Mouse (Mus musculus) hindlimb bud, embryonic 11.5 days (tissue): Measurements from ENCODE around the gene Fam98c.
"Not testable (repeated sequence)": the region's sequence is repeated elsewhere in the genome, so short reads cannot be mapped to it uniquely, and the experiment has no call there.

ENCODE experiments used
- DNase-seq: peaks from one replicate; pipeline ENCODE4 v3.0.0-alpha.2; 2012; ENCODE audit warnings: low read depth, low spot score; ENCODE audit errors: extremely low spot score

The Fam98c gene

DNA sequence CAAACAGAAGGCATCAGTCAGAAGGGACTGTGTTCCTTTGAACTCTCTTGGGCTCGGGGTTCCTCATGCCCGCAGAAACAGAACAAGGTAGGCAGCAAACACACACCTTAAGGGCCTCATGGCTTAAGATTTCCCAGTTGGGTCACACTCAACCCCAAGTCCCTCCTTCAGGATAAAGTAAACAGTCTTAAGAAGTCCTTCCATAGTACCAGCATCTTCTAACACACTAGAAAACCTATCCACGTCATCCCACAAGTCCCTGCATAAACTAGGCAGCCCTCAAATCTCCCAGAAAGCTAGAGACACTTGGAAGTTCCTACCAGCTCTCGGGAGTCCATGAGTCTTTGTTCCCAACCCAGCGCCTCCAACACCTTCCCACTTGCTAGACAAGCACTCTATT is 6.3 kb upstream of the Fam98c start:
- DNase-seq = no peak

DNA sequence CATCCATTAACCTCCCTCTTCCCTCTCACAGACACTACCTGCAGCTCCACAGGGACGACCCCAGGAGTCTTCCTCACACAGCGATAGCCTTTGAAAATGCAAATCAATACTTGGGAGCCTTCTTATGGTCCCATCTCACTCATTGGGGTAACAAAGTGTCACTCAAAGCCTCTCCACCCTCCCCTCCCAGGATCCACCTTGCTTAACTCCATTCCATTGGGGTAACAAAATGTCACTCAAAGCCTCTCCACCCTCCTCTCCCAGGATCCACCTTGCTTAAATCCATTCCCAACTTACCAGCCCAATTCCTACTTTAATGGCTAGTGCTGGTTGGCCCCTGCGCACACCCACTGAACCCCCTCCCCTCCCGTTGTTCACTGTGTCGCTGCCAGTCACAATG is 2.2 kb upstream of the Fam98c start:
- DNase-seq = no peak

DNA sequence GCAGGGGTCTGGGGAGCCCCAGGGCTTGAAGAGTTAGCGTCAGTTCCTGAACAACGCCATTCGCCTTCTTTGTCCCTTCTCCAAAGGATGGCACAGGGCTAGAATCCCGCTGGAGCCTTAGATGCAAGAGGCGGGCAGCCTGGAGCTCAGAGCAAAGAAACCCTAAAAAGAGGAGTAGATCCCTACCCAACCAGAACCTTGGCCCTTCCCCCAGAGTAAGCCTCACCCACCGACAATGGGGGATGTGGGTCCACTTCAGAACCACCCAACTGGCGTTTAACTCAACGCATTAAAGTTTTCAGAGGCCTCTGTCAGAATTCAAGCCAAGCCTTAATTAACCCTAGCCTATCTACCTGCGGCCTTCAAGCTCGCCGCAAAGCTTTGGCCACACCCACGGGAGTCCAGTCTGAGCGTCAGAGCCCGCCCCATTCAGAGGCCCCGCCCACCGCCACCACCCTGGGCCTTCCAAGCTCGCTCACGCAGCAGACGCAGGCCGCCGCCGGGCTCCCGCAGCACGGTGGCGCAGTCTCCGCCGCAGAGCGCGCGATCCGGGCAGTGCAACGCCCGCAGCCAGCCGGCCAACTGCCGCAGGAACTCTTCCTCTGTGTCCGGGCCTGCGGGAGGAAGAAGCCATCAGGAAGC is 717 bp downstream of the Fam98c start:
- DNase-seq = no peak

DNA sequence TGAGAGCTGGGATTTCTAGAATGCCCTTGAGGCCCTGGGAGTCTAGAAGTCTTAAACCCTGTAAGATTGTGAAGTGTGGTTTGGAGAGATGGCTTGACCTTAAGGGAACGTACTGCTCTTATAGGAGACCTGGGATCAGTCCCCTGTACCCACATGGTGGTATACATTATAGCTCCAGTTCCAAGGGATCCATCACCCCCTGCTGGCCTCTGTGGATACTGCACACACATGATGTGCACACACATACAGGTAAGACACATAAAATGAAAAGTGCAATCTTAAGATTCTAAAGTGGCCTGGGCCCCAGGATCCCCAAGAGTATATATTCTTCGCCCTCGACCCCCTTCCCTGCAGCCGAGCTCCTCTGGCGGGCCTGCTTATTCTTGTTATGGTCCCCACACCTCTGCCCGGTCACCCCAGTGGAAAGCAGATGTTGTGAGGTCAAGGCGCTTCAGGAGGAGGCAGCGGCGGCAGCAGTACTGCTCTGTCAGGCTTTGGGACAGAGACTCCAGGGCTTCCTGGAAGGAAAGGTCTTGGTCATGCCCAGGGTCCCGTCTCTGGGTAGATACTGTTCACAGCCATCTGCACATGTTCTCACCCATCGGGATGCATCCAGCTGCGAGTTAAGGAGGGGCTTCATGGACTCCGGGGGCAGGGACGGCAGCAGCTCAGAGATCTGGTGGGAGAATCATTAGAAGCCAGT is 1.9 kb downstream of the Fam98c start:
- DNase-seq = no peak

DNA sequence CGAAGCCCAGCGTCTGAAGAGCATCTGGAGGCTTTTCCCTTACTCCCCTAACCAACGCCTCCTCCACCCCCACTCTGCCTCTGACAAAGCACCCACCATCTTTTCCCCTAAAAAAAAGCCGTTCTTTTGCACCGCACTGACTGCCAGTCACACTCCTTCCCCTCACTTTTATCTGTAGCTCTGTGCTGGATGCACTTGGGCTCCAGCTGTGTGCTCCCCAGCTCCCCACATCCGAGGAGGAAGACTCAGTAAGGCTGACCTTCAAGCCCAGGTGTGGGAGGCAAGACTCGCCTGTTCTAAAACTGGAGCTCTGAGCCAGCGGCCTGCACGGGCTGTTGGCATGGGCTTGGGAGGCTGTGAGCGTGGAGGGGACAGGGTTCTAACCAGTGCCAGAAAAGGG is 4.5 kb downstream of the Fam98c start:
- no peak for DNase-seq

DNA sequence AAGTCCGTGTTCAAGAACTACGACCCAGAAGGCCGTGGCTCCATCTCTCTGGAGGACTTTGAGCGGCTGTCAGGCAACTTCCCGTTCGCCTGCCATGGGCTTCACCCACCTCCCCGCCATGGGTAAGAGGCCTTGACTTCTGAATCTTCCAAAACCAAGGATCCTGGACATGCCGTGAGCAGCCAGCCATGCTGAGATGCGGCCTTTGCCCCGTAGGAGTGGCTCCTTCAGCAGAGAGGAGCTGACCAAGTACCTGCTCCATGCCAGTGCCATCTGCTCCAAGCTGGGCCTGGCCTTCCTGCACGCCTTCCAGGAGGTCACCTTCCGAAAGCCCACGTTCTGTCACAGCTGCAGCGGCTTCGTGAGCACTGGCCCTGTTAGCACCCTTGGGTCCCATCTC is 7.3 kb downstream of the Fam98c start:
- DNase-seq = no peak

DNA sequence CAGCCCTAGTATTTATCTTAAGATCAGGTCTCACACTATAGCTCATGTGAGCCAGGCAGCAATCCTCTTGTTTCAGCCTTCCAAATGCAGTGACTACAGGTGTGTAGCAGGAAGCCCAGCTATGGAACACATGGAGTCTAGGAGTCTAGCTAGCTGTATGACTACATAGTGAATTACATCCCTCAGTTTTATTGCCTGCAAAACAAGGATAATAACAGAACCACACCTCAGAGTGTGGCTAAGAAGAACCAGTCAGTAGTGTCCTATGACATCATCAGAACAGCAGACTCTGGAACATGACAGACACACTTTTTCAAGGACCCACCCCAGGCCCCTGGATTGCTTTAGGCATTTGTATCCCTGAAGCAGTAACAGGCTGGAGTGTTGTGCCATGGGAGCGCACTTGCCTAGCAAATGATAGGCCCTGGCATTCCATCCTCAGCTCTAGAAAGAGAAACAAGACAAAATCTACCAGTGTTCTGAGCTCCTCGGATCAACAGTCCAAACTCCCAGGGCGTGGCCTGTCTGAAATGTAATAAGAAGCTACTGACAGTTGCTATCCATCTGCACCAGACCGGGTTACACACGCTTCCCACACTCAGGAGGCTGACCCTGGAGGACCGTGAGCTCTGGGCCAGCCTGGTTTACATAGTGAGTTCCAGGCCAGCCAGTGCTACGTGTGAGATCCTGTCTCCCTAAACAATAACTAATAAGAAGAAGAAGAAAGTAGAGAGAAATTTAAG is 9.2 kb downstream of the Fam98c start:
- no peak for DNase-seq

DNA sequence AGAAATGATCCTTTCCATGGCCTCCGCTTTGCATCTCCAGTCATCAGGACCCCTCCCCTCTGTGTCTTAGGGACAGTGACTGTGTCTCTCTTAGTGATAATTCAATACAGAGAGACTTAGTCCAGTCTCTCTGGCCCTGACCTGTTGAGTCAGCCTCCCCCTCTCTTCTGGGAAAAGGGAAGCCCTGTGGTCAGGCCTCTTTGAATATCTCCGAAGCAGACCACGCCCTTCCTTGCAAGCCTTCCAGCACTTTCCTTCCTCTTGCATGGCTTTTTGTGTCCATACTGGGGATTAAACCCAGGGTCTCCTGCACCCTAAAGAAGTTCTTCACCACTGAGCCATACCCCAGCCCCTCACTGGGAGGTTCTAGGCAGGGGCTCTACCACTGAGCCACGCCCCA is 12.0 kb downstream of the Fam98c start:
- DNase-seq = no peak

DNA sequence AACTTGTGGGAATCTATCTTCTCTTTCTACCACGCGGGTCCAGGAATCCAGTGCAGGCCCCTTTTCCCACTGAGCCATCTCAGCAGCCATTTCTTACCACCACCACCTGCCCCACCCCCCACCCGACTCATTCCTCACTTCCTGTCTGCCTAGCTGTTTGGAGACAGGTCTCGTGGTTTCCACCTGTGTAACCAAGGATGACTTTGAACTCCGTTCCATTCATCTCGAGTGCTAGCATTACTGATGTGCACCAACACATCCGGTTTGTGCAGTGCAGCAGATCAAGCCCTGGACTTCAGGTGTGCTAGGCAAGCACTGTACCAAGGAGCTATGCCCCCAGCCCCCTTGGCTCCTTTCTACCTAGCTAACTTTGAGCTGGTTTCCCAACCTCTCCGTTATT is 14.6 kb downstream of the Fam98c start:
- DNase-seq = no peak

DNA sequence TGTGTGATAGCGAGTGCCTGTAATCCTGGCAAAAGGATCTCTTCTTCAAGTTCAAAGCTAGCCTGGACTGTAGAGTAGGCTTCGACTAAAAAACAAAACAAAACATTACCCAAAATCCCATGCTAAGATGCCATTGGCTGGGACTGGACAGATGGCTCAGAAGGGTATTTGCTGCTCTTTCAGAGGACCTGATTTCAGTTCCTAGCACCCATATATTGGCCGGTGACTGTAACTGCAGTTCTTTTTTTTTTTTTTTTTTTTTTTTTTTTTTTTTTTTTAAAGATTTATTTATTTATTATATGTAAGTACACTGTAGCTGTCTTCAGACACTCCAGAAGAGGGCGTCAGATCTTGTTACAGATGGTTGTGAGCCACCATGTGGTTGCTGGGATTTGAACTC is 16.8 kb downstream of the Fam98c start:
- not testable (repeated sequence) for DNase-seq

DNA sequence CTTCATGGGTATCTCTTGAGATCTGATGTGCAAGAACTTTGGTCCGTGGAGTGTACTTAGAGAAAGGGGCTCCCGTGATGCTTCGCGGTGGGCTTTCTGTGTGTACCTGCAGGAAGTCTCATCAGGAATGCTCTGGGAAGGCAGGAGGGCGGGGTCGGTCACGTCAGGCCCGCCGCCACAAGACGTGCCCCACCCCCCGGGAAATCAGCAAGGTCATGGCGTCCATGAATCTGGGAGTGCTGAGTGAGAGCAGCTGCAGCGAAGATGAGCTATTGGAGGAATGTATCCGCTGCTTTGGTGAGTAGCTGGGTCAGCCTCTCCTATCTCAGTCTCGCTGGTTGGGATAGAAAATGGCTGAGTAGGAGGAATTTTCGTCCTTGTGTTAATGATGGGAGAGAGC is 18.6 kb downstream of the Fam98c start:
- DNase-seq = no peak

DNA sequence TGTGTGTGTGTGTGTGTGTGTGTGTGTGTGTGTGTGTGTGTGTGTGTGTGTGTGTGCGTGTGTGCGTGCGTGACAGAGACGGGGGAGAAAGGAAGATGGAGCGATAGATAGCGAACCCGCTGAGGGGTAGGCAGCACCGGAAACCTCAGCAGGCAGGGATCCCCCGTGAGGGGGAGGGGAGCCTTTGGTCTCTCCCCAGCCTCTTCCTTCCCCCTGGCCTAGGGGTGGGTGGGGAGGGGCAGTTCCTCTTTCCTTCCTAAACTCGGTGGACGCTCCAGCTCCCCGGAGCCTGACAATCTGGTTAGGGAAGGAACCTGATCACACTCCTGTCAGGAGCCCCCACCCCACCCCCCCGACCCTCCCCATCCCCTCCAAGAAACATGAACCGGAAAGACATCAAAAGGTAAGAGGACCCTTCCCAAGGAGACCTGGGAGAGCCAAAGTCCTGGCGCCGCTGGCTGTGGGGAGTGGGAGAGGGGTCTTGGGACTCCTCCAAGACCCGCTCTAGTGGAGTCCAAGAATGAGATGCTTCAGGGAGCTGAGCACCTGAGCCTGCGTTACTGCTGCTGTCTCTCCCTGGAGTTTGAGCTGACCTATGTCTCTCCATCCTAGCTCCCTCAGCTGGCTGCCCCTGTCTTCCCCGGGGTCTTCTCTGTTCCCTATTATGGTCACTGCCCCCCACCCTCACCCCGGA is 21.2 kb downstream of the Fam98c start, which contains the start of gene Rasgrp4:
TSS of gene Rasgrp4 (plus strand) at position 159 of the 694 bp plus-strand sequence.
- no peak for DNase-seq

DNA sequence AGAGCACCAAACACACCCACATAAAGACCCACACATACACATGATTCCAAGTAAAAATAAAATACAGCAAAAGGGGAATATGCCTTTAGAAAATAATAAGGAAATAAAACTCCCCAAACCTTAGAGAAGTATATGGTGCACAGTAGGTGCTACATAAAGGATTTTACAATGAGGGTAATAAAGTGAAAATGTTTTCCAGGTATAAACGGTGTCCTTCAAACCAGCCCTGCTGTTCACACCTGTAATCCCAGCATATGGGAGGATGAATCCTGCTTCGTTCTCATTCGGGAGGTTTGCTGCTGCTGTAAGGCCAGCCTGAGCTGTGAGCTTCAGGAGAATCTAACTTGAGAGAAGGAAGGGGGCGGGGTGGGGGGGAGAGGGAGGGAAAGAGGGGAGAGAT is 21.8 kb downstream of the Fam98c start:
- DNase-seq = no peak

DNA sequence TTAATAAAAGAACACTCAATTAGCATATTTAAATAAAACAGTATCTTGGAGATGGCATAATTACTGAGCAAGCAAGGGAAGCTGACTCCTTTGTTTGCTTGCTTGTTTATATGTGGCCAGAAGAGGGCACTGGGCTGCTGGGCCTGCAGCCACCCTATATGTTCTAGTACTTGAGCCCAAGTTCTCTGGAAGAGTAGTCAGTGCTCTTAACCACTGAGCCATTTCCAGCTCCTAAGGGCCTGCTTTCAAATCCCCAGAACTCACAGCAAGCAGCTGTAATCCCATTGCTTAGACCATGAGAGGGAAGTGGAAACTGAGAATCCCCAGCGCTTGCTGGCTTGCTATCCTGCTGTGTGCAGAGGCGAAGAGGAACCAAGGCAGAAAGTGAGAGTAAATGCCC is 27.3 kb downstream of the Fam98c start:
- DNase-seq = no peak

DNA sequence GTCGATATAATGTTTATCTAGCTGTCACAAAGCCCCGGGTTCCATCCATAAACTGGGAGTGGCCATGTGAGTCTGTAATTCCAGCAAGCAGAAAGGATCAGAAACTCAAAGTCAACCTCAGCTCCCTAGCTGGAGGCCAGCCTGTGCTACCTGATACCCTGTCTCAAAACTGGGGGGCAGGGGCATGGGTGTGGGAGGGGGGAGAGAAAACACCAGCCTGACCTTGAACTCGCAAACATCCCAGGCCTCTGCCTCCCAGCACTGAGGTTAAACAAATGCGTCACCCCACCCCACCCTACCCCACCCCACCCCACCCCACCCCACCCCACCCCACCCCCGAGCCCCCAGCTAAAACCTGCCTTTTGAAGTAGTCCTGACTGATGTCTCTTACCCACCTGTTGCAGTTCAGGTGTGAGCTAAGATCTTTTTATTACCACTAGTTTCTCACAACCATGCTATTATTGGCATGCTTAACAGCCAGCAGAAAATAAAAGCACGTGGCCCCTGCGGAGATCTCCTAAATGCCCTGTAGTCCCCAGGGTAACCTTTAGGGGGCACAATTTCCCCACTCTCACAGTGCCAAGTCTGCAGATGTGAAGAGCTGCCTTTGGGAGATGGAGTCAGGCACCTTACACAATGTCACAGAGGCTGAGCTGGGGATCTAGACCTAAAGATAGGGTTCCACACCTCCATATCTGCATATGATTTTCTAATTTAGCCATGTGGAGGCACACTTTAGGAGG is 29.7 kb downstream of the Fam98c start:
- DNase-seq = peak; percentile 33

DNA sequence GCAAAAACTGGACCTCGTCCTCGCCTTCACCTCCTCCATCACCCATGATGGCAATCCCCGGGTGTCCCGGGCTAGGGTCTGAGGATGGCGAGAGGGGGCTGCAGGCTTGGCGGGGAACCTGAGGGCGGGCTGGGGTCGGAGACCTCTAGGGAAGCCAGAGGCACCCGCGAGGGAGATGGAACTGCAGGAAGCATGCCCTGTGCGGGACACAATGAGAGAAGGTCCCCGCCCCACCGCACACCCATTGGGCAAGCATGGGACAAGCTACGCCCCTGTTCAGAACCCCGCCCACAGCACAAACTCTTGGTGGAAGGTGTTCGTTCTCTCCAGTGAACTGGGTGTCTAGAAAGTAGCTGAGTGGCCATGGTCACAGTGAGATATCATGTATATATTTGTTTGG is 31.1 kb downstream of the Fam98c start, which contains the start of gene Ryr1:
TSS of gene Ryr1 (minus strand) at position 210 of the 400 bp plus-strand sequence.
- no peak for DNase-seq

DNA sequence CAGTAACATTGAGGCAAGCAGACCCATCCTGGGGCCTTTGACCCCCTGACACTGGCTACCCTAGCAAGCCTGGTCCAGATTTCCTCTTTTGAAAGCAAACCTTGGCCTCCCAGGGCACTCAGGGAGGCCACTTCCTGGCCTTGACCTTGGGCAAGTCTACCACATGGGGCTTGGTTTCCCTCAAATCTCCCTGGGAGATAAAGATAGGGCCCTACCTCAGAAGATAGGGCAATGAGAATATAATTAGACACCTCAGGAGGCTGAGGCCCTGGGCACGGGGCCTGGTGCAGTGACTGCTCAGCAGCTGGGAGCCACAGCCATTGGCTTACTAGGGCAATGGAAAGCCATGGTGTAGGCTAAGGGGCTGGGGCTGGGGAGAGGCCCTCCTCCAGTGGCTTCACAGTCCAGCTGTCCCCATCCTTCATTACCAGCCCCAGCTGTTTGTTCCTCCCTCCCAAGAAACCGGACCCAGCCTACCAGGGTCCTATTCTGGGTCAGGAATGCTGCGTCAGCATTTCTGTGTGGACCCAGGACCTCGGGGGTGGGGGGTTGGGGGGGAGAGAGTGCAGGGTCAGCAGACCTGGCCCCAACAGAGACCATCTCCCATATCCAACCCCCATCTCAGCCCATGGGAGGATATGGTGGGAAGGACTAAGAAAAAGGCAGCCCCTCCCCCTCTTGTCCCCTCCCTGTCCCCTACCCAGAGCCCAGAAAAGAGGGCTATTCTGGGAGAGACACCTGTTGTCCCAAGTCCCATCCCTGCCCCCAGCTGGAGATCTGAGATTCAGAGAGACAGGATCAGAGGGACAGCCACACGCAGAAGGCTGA is 32.3 kb downstream of the Fam98c start:
- no peak for DNase-seq

DNA sequence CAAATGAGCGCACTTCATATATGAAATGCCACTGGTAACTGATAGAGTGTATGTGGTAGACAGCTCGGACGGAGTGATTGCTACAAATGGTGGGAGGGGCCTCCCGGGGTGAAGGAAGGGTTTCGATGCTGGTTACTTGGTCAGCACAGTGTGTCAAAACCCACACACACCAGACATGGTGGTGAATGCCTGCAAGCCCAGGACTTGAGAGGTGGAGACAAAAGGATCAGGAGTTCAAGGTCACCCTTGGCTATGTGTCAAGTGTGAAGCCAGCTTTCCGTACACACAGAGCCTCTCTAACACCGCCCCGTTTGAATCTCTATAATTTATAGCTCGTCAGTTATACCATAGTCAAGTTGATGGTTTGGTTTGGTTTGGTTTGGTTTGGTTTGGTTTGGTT is 33.2 kb downstream of the Fam98c start:
- DNase-seq = no peak

DNA sequence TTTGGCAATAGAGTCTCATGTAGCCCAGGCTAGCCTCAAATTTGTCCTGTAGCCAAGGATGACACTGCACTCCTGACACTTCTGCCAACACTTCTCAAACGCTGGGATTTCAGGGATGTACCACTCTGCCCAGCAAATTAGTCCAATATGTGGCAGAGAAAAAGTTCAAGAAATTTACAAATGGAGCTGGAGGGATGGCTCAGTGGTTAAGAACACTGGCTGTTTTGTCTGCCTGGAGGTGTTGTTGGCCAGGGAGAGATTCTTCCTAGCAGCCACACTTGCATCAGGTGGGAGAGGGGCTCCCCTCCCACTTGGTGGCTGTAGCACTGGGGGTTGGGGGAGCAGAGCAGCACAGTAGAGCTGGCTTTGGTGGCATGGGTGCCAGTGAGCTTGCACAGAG is 36.5 kb downstream of the Fam98c start:
- no peak for DNase-seq
